Mouse (Mus musculus): ENCODE measurements around the gene Nup160. TPM values are rescaled to one million over a fixed set of nuclear protein-coding genes. Genes with fewer than 3 reads are reported as not detected.

The Nup160 gene
- total and polyA plus RNA-seq, 2 experiments from 2014 or later, result 13.5 to 13.7 TPM

DNA sequence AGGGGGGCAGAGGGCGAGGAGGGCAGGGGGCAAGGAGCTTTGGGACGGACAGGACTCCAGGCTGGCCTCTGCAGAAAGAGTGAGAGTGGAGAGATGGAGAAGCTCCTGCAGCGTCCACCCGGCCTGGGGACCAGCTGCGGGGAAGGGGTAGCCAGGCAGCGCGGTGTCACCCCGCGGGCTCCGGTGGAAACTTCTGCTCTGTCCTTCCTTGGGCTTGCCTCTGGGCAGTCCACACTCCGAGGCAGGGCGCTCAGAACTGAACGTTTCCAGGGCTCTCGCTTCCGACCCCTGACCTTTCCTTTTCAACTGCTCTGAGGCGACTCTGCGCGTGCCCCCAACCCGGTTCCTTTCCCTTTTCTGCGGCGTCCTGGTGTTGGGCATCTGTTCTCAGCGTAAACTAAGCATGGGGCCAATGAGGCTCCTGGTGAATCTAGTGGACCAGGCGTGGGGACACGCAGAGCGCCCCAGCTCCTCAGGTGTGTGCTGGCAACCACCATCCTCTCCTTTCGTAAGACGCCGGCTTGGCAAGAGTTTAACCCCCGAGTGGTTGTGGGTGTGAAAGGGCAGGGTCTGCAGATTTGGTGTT, 106.0 kb downstream of the Nup160 start:
- peak overlapping the region; percentile 36 for H3K4me3 ChIP-seq (ENCODE audit: low read length)
- H3K9me3 ChIP-seq (ENCODE audit: low read length), result no peaks in the 10 kb centered on the region
- H3K4me2 ChIP-seq (ENCODE audit: low read depth, low read length), result peak overlapping the region; percentile 73
- peaks cover 22% of the 10 kb centered on the region for H3K36me3 ChIP-seq (ENCODE audit: insufficient read depth, low read length)
- DNase-seq (ENCODE audit: low spot score), result peak; percentile 4
- H3K4me1 ChIP-seq (ENCODE audit: insufficient read depth, low read length), result no peaks in the 10 kb centered on the region
- WGBS, result 2% methylated on average over 28 of the region's 29 CpGs
- no peak for TF ChIP-seq CTCF (IDR thresholded peaks at IDR 0.05; ENCODE audit: low read depth)
- H3K9ac ChIP-seq (replicated peaks; ENCODE audit: low read length), result no peak overlapping the region; the same call in 1 of the 2 replicates
- H3K27ac ChIP-seq, result no peak overlapping the region
- H3K27me3 ChIP-seq (ENCODE audit: insufficient read depth, low read length), result 0 out of 2 replicates have a peak, but pooled peaks cover 4% of the 10 kb centered on the region
- peak; percentile 60 for ATAC-seq

Other genes starting within 250 kb of the Nup160 start
- gene Ptprj, start 96.6 kb upstream of the Nup160 start, total RNA-seq (2014; rRNA removed), result 37.8 and 39.1 TPM in 2 replicates
- gene Ptprj, start 96.6 kb upstream of the Nup160 start, polyA plus RNA-seq (2015; fragmentation: Nextera tagmentation; extraction: Ambion mirVana), result 4.6 and 4.7 TPM in 2 replicates
- 55.9 and 67.7 TPM in 2 replicates for gene Fnbp4, start 68.2 kb downstream of the Nup160 start, total RNA-seq (2014; rRNA removed)
- gene Fnbp4, start 68.2 kb downstream of the Nup160 start, polyA plus RNA-seq (2015; fragmentation: Nextera tagmentation; extraction: Ambion mirVana), result 51.3 and 56.7 TPM in 2 replicates
- 0.26 and 0.72 TPM in 2 replicates for gene Agbl2, start 105.5 kb downstream of the Nup160 start, total RNA-seq (2014; rRNA removed)
- gene Agbl2, start 105.5 kb downstream of the Nup160 start, polyA plus RNA-seq (2015; fragmentation: Nextera tagmentation; extraction: Ambion mirVana), result 0.51 and 1.3 TPM in 2 replicates
- 111 and 126 TPM in 2 replicates for gene Mtch2, start 169.9 kb downstream of the Nup160 start, total RNA-seq (2014; rRNA removed)
- 202 and 214 TPM in 2 replicates for gene Mtch2, start 169.9 kb downstream of the Nup160 start, polyA plus RNA-seq (2015; fragmentation: Nextera tagmentation; extraction: Ambion mirVana)
- gene C1qtnf4, start 208.6 kb downstream of the Nup160 start, total RNA-seq (2014; rRNA removed), result 552 and 661 TPM in 2 replicates
- 228 and 230 TPM in 2 replicates for gene C1qtnf4, start 208.6 kb downstream of the Nup160 start, polyA plus RNA-seq (2015; fragmentation: Nextera tagmentation; extraction: Ambion mirVana)
- 43.1 and 43.6 TPM in 2 replicates for gene Kbtbd4, start 227.5 kb downstream of the Nup160 start, total RNA-seq (2014; rRNA removed)
- gene Kbtbd4, start 227.5 kb downstream of the Nup160 start, polyA plus RNA-seq (2015; fragmentation: Nextera tagmentation; extraction: Ambion mirVana), result 46.7 and 49.5 TPM in 2 replicates
- gene Ndufs3, start 227.6 kb downstream of the Nup160 start, total RNA-seq (2014; rRNA removed), result 186 TPM in 2 replicates
- gene Ndufs3, start 227.6 kb downstream of the Nup160 start, polyA plus RNA-seq (2015; fragmentation: Nextera tagmentation; extraction: Ambion mirVana), result 271 and 274 TPM in 2 replicates

All from hindbrain, postnatal 0 days (tissue).